Mouse (Mus musculus): ENCODE measurements at regions not wholly inside any gene's neighbourhood (a gene's known extent, or its start where the extent isn't known, plus 50 kb on each side); places are given as distances from the start of the nearest gene placed in this dataset.

GRCm38 (mm10) chr19:14042753-14043152 lies 129.4 kb downstream of the Olfr1505 start:
- TF ChIP-seq POLR2A (IDR thresholded peaks at IDR 0.05; ENCODE audit: borderline replicate concordance, insufficient read depth, low read length) (no peak), CTCF (IDR thresholded peaks at IDR 0.05; ENCODE audit: borderline replicate concordance, insufficient read depth, low read depth, low read length) (no peak)
